Mouse (Mus musculus) erythroblast, embryonic 14.5 days (primary cell): Measurements from ENCODE around the gene Abca15.

Source experiments
- GATA1 ChIP-seq: IDR thresholded peaks from 2 replicates; pipeline ENCODE4 v1.6.1; 2012; ENCODE audit warnings: low read length, inconsistent platforms, mixed read lengths
- TAL1 ChIP-seq: IDR thresholded peaks from 3 replicates; pipeline ENCODE4 v1.6.1; 2012; ENCODE audit warnings: low read length, inconsistent platforms, mixed read lengths

DNA sequence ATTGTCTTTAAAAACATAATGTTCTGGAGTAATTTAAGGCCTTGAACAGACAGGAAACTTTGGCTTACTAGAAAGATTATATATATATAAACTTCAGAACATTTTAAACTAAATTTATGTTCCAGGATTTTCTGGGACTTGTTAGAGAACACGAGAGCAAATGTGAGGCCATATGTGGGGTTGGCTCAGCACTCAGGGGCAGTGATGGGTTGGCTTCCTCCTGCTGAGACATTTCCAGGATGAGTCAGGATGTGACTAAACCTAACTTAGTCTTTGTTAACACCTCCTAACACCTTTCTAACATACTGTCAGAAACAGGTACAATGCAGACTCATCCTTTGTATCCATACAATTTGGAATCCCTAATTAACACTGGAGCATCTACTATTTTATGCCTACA is 12.4 kb upstream of the Abca15 start:
- no peak for TF ChIP-seq GATA1
- no peak for TF ChIP-seq TAL1
